Mouse (Mus musculus) pancreas, adult 10 weeks (tissue): ENCODE data around the gene Mapkapk3. TPM values are rescaled to one million over a fixed set of nuclear protein-coding genes. Genes with fewer than 3 reads are reported as not detected.

ENCODE experiments used
- polyA plus RNA-seq: library from polyadenylated mRNA; stranded (reverse); fragments of 350-450 nt; fragmentation: Illumina TruSeq; extraction: RNeasy Lipid Tissue Mini Kit (QIAGEN cat#74804); gene quantifications from one replicate; pipeline ENCODE4 v1.2.3, GENCODE M21; 2015; ENCODE audit warnings: low read depth, low replicate concordance; ENCODE audit not compliant: insufficient read depth

Mapkapk3 gene
- 5.6 TPM for polyA plus RNA-seq

DNA sequence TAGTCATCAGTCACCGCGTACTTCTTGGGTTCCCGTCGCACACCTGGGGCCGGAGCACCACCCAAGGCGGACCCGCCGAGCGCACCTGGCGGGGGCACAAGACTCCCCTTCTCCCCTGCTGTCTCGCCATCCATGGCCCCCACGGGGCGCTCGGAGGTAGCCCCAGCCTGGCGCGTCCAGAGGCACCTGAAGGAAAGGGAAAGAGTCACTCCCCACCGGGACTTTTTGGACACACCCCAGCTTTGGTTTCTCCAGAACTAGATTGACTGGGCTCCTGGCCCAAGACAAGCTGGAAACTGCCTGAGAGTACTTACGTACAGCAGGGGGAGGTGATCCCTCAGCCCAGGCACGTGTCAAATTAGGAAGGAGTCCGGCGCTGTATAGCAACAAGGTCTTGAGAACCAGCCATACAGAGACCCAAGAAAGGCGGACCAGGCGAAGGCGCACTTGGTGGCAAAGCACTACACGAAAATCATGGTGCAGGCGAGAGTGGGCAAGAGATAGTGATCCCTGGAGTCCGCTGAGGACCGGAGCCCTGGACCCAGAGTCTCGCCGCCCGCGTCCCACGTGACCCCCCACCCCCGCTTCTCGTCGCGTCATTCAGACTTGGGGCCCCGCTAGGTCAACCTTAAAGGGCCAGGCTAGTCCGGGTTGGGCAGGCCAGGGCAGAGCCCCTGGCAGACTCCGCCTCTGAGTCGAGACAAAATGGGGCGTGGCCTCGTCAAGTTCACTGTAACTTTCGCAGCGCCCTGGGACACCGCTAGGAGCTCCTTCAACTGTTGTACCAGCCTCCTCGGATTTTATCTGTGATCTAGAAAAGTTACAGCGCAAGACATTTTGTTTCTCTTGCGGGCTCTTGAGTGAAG is at the start of gene Mapkapk3:
Mapkapk3 (minus strand) TSS at position 667 of the 866 bp plus-strand sequence.

DNA sequence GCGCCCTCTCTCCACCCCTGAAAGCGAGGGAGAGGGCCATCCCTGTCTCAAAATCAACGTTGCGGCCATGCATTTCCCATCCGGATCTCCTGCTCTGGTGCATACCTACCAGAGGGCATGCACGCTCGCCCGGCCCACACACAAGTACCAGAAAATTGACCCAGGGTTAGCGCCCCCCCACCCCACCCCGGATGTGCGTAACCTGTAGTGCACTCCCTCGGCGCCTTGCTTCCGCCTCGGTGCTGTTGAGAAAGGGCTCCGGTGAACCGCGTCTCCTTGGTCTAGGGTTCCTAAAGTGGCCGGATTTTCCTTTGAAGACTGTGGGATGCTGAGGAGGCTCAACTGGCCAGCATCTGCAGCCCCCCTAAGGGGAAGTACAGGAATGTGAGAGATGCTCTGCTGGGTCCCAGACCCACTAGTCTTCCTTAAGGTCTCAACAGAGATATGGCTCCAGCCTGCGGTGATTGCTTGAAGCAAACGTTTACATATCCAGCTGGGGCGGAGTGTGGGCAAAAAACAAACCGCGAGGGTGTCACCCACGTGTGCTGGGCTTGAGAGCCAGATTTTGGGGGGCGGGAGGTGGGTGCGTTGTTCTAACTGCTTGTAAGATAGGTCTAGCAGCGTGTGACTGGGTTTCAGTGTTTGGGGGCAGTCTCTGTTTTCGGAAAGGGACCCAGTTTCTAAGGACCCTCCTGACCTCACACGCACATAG is 48.7 kb upstream of the Mapkapk3 start, which contains the start of gene Hemk1:
Hemk1 (minus strand) TSS at position 179 of the 712 bp plus-strand sequence.

DNA sequence AAGGTAGTCTGAATTCAATTTTAAA is 6.2 kb upstream of the Mapkapk3 start, which contains the start of gene Cish:
Cish (plus strand) TSS at position 11 of the 25 bp plus-strand sequence.

DNA sequence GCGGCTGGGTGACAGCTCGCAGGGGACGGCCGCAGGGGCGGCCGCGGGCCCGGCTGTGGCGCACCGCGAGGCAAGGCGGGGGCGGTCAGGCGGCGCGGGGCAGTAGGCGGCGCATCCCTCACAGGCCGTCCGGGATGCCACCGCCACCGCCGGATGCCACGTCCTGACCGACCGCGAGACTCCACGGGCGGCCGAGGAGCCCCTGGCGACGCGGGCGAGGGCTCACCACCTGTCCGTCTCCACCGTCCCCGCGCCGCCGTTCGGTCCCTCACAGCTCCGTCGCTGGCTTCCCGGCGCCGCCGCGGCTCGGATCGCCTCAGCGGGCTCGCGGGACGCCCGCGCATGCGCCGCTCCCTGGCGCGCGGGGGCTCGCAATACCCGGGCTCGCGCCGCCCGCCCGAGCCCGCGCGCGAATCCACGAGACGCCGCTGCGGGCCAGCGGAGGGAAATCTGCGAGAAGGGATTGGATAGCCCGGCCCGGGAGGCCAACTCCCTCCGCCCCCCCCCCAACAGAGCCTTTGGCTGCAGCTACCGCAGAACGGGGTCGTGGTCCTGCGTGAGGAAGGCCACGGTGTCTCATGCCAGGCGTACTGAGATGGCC is 58.0 kb downstream of the Mapkapk3 start, which contains the start of gene Dock3:
Dock3 (minus strand) TSS at position 371 of the 601 bp plus-strand sequence.

Other genes with a start within 250 kb of the Mapkapk3 start
- 1.1 TPM for gene Dock3, start 58.0 kb downstream of the Mapkapk3 start, polyA plus RNA-seq
- 7.9 TPM for gene Cish, start 6.1 kb upstream of the Mapkapk3 start, polyA plus RNA-seq
- gene Hemk1, start 48.5 kb upstream of the Mapkapk3 start, polyA plus RNA-seq: 12.6 TPM
- not detected for gene 6430571L13Rik, start 50.7 kb upstream of the Mapkapk3 start, polyA plus RNA-seq
- 0.20 TPM for gene Cacna2d2, start 109.7 kb upstream of the Mapkapk3 start, polyA plus RNA-seq
- 6.5 TPM for gene Tmem115, start 244.1 kb upstream of the Mapkapk3 start, polyA plus RNA-seq